Mouse (Mus musculus): ENCODE measurements around the gene Hes3. TPM values are rescaled to one million over a fixed set of nuclear protein-coding genes. Genes with fewer than 3 reads are reported as not detected.

Hes3 gene
- polyA plus RNA-seq (2012; ENCODE audit: low replicate concordance) = 0.22 and 0.50 TPM in 2 replicates

DNA sequence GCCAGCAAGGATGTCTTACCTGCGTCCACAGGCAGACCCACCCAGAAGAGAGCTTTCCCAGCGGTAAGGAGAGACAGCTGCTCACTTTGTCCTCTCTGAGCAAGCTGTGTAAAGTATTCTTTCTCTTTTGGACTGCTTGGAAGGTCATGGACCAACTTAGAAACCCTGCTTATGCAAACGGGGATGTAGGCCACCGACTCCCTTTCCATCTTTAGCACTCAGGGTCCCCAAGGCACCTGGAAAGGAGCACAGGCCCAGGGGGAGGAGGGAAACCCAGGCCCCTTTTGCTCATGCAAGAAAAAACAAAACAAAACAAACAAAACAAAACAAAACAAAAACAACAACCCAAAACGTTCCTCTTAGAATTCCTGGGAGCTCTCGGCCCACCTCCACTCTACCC is at the start of gene Hes3:
TSS of gene Hes3 (minus strand) at position 101 of the 400 bp plus-strand sequence.

DNA sequence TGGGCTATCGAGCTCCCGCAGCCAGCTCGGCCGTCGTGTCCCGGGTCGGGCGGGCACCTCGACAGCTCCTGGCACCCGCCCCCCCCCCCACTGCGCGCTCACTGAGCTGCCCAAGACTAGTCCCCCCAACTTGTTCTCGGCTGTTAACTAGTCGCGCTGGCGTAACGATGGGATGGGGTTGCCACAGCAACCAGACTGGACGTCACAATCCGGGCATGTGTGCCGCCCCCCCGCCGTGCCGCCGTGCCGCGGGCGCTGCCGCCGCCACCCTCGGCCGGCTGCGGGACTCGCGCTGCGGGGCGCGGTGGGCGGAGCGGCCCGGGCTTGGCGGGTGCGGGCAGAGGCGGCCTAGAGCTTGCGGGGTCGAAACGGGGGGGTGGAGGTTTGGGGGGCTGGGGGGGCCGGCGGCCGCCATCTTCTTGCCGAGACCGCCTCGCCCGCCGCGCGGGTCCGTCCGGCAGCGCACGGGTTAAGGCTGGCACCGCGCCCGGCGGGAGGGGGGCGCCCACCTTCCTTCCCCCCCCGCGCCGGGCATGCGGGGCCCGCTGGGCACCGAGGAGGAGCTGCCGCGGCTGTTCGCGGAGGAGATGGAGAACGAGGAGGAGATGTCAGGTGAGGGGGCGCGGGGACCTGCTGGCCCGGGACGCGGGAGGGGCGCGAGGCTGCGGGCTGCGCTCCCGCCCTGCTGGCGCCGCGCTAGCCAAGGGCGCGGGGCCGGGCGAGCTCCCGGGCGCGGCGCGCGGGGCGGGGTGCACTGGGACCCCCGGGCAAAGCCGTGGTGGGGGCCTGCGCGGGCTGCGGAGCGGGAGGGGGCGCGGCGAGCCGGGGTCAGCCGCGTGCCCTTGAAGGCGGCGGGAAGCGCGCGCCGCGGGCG is 47.2 kb upstream of the Hes3 start, which contains the start of gene Chd5:
TSS of gene Chd5 (plus strand) at position 233 of the 874 bp plus-strand sequence.

GRCm38 (mm10) chr4:152325574-152326411 is 34.3 kb upstream of the Hes3 start, which contains the start of gene Rpl22:
TSS of gene Rpl22 (plus strand) at chr4:152325742.

DNA sequence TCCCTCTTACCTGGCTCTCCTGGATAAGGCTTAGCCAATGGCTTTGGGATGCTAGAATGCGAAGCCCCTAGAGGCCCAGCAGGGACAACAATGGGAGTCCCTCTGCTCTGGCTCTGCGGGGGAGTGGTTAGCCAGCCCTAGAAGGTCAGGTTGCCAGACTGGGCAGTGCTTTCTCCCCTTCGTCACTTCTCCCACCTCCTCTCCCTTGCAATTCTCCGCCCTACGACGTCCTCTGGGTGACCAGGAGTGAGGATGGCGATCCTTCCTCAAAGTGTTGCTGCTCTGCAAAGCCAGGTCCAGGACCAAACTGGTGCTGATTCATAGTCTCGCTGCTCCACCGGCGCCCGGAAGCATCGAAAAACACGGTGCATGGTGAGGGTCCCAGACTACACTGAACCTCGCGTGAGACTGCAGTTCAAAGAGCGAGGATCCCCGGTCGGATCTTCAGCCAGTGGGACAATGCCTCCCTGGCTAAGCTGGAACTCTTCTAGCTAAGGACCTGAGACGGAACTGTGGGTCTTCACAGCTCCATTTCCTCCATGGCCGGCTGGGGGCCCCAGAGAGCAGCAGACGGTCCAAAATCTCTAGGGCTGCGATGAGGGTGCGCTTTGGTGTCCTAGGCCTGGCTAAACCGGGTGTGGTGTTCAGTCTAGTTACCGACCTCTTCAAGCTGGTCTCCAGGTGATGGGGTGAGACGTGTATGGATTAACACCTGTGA is 27.2 kb upstream of the Hes3 start, which contains the start of gene Rnf207:
TSS of gene Rnf207 (minus strand) at position 477 of the 718 bp plus-strand sequence.

GRCm38 (mm10) chr4:152296874-152297861 is 5.7 kb upstream of the Hes3 start, which contains the start of gene Icmt:
TSS of gene Icmt (plus strand) at chr4:152297227.

DNA sequence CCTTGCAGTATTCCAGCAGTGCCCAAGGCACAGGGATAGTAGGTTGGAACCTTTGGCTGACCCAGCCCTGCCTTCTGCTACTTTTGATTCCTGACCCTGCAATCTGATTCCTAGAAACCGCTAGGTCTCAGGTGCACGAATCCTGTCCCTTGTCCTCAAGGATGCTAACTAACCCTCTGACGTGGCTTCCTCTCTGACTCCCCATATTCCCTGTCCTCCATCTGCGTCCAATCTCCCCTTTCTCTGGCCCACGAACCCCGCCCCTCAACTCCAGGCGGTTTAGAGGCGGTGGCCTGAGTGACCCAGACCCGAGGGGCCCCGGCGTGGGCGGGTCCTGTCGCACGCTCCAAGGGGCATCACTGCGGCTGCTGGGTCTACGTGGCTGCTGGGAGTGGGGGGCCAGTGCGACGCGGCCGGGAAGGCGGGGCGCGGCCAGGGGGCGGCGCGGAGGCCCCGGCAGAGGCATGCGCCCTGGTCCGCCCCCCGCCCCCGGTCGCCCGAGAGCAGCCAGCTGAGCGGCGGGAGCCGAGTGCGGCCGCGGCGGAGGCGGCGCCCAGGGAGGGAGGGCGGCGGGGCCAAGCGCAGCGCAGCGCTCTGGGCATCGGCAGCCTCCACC is 17.7 kb downstream of the Hes3 start, which contains the start of gene Gpr153:
TSS of gene Gpr153 (plus strand) at position 612 of the 616 bp plus-strand sequence.

Other genes starting within 250 kb of the Hes3 start
- gene Plekhg5, start 219.2 kb downstream of the Hes3 start, polyA plus RNA-seq (2012; ENCODE audit: low replicate concordance) = 42.2 and 57.4 TPM in 2 replicates
- 2.3 and 5.3 TPM in 2 replicates for gene Tnfrsf25, start 175.7 kb downstream of the Hes3 start, polyA plus RNA-seq (2012; ENCODE audit: low replicate concordance)
- gene Espn, start 139.3 kb downstream of the Hes3 start, polyA plus RNA-seq (2012; ENCODE audit: low replicate concordance) = 98.7 and 167 TPM in 2 replicates
- 0.62 TPM in 1 of 2 replicates, not detected in the other for gene Hes2, start 132.8 kb downstream of the Hes3 start, polyA plus RNA-seq (2012; ENCODE audit: low replicate concordance)
- gene Acot7, start 113.5 kb downstream of the Hes3 start, polyA plus RNA-seq (2012; ENCODE audit: low replicate concordance) = 6.4 and 15.0 TPM in 2 replicates
- 0.48 TPM in 1 of 2 replicates, not detected in the other for gene Gpr153, start 17.4 kb downstream of the Hes3 start, polyA plus RNA-seq (2012; ENCODE audit: low replicate concordance)
- gene Icmt, start 5.6 kb upstream of the Hes3 start, polyA plus RNA-seq (2012; ENCODE audit: low replicate concordance) = 17.2 and 31.3 TPM in 2 replicates
- gene Rnf207, start 27.3 kb upstream of the Hes3 start, polyA plus RNA-seq (2012; ENCODE audit: low replicate concordance) = 0.23 TPM in 1 of 2 replicates, not detected in the other
- 12.8 and 43.2 TPM in 2 replicates for gene Rpl22, start 34.1 kb upstream of the Hes3 start, polyA plus RNA-seq (2012; ENCODE audit: low replicate concordance)
- gene Chd5, start 47.0 kb upstream of the Hes3 start, polyA plus RNA-seq (2012; ENCODE audit: low replicate concordance) = 0.09 TPM in 1 of 2 replicates, not detected in the other
- 0.46 and 0.48 TPM in 2 replicates for gene Nphp4, start 185.0 kb upstream of the Hes3 start, polyA plus RNA-seq (2012; ENCODE audit: low replicate concordance)
- 25.6 and 47.6 TPM in 2 replicates for gene Kcnab2, start 186.2 kb upstream of the Hes3 start, polyA plus RNA-seq (2012; ENCODE audit: low replicate concordance)